Mouse (Mus musculus) adrenal gland, postnatal 25 days (tissue): ENCODE results near the gene Eef1g. TPM values are rescaled to one million over a fixed set of nuclear protein-coding genes. Genes with fewer than 3 reads are reported as not detected.
"Not testable (repeated sequence)": the region's sequence is repeated elsewhere in the genome, so short reads cannot be mapped to it uniquely, and the experiment has no call there.

ENCODE experiments used
- DNase-seq: peaks from one replicate; pipeline ENCODE4 v3.0.0; 2021; ENCODE audit warnings: mixed read lengths
- total RNA-seq: library from RNA; stranded (reverse); gene quantifications from 2 replicates; pipeline ENCODE4 v1.2.3, GENCODE M21; 2021

Gene Eef1g
- total RNA-seq, 1 experiment from 2014 or later, result 327 TPM

DNA sequence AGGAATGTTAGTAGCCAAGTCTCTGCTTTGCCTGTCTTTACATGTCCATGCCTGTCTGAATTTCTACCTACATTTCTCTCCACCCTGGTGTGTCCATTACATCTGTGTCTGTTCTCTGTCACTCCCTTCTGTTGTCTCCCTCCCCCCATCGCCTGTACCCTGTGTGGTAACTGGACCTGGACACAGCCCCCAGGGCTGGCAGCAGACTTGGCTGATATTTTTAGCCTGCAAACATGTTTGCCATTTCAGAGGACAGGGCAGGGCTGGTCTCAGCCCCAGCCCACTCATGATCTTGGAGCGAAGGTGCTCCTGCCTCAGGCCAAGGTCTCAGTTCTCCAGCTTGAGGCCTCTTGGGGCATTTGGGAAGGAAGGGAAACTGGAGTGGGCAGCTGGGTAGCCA is 21.0 kb downstream of the Eef1g start:
- no peak for DNase-seq

DNA sequence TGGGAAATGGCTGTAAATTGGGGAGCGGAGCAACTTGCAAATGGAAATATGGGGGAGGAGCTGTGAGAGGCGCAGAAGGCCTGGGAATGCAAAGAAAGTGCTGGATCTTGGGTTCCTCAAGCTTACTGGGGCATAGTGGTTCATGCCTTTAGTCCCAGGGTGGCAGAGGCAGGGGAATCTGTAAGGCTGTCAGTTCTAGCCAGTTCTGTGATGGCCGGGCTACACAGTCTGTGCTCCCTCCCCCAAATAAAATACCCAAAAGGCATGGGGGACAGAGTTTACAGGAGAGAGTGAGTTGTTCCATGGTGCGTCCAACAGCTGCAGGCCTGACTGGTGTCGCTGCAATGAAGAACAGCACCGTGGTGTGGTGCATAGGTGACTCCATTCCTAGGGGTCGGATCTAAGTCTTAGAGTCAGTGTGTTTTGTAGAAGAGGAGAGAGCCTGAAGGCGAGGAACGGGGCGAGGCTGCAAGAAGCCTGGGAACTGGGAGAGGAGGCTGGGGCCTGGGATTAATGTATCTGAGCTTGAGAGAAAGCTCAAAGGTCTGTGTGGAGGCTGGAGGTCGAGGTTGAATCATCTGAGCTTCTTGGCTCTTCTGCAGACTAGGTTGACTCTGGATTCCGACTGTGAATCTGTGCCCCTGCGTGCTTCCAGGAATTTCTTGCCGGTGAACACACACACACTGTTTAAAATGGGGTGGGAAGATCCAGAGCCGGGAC is 21.7 kb downstream of the Eef1g start:
- DNase-seq, result peak; percentile 12

GRCm38 (mm10) chr19:8989066-8989566 is 22.3 kb downstream of the Eef1g start, which contains the start of gene Ahnak:
Gene Ahnak (plus strand): TSS chr19:8989284.
- peak; percentile 89 for DNase-seq

- peak; percentile 90 for DNase-seq
Observed at GRCm38 (mm10) chr19:8989567-8990431, 23.0 kb downstream of the Eef1g start.

DNA sequence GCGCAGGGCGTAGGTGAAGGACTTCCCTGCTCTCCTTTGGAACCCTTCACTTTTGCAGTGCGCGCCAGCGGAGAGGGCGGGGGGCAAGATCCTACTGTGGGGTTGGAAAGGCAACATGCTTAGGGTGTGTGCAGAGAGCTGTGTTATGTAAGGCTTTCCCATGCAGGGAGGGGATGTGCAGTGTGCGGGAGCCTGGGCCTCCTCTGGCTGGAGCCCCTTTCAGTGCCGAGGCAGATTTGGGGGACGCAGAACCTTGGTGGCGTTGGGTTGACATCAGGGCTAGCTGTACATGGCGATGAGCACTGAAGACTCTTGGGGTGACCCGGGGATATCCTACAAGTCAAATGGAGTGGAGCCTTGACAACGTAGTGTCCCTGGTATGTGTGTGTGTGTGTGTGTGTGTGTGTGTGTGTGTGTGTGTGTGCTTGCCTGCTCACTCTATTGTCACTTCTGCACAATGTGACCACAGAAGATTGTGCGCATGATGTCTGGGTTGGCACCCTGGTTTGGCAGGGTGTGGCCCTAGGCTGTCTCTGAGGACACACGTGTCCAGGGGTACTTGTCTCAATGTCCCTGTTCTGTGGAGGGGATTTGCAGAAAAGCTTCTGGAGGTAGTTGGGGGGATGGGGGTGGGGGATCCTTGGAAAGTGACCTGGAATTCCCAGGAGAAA is 23.7 kb downstream of the Eef1g start:
- DNase-seq, result no peak

GRCm38 (mm10) chr19:8991245-8991870 is 24.5 kb downstream of the Eef1g start:
- no peak for DNase-seq

- peak; percentile 40 for DNase-seq
Observed at GRCm38 (mm10) chr19:8991871-8992735, 25.3 kb downstream of the Eef1g start.

- peak; percentile 82 for DNase-seq
Observed at GRCm38 (mm10) chr19:8992769-8993624, 26.2 kb downstream of the Eef1g start.

GRCm38 (mm10) chr19:8993625-8993912 is 26.7 kb downstream of the Eef1g start:
- no peak for DNase-seq

DNA sequence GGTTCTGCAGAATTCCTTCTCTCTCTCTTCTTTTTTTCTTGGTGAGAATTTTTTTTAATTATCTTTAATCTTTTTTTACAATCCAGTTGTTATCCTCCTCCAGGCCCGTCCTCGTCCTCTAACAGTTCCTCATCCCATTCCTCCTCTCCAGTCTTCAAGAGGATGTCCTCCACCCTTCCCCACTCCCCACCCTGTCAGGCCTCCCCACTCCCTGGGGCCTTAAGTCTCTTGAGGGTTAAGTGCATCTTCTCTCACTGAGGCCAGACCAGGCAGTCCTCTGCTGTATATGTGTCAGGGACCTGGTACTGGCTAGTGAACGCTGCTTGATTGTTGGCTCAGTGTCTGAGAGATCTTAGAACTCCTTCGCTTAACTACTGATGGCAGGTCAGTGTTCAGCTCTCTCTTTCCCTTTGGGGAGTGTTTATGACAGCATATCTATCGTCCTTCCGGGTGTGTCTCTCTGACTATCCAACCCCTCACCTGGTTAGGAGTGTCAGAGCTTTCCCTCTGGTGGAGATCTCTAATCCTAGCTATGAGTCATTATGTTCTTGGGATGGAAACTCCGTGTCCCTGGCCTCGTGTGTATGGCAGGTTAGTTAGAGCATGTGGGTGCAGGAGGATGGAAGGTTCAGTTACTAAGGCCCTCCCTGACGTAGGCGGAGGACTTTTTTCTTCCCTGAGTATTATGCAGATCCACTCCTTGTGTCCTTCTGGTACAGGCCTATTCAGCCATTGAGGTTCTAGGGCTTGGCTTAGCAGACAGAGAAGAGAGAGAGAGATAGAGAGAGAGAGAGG is 28.2 kb downstream of the Eef1g start:
- no peak for DNase-seq

DNA sequence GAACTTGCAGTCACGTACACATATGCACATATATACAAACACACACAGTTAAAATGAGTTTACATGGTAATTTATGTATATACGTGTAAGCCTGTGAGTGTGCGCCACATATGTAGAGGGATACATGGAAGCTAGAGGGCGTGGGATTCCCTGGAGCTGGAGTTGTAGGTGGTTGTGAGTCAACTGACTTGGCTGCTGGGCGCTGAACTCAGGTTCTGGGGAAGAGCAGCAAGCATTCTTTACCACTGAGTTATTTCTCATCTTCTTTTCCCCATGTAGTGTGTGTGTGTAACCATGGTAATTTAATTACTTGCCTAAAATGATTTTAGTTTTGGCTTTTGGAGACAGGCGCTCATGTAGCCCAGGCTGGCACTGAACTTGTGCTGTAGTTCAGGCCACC is 29.8 kb downstream of the Eef1g start:
- DNase-seq, result no peak

DNA sequence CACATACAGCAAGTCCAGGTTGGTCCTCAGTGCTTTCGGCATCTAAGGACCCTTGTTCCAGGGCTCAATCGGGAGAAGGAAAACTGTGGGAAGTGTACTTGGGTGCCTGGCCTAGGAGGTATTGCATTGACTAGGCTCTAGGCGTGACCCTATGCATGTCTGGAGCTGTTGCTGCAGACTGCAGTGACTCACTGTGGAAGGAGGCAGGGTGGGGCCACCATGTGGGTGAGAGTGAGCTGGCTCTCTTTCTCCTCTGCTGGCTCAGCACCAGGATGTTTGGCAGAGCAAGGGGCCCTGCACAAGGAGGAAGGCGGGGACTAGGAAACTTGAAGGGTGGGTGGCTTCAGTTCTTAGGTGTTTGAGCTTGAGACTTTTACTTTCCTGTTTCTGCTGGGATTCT is 30.7 kb downstream of the Eef1g start:
- DNase-seq, result peak; percentile 83

- DNase-seq, result no peak
Observed at GRCm38 (mm10) chr19:8998546-8998945, 31.7 kb downstream of the Eef1g start.

- no peak for DNase-seq
Observed at GRCm38 (mm10) chr19:8999223-8999622, 32.4 kb downstream of the Eef1g start.

GRCm38 (mm10) chr19:9006915-9007314 is 40.1 kb downstream of the Eef1g start:
- not testable (repeated sequence) for DNase-seq

DNA sequence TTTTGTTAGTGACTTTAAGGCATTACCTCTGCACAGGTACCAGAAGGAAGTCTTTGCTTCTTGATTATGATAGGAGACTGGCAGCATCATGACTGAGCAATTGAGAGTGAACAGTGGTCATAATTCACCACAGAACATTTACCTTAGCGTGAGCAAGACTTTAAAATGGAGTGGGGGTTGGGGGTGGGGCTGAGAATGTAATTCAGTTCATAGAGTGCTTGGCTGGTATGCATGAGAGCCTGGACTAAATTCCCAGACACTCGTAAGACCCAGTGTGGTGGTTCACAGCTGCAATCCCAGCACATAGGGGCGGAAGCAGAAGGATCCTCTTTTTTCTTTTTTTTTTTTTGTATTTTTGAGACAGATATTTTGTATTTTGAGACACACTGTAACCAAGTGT is 52.5 kb downstream of the Eef1g start:
- DNase-seq, result no peak

DNA sequence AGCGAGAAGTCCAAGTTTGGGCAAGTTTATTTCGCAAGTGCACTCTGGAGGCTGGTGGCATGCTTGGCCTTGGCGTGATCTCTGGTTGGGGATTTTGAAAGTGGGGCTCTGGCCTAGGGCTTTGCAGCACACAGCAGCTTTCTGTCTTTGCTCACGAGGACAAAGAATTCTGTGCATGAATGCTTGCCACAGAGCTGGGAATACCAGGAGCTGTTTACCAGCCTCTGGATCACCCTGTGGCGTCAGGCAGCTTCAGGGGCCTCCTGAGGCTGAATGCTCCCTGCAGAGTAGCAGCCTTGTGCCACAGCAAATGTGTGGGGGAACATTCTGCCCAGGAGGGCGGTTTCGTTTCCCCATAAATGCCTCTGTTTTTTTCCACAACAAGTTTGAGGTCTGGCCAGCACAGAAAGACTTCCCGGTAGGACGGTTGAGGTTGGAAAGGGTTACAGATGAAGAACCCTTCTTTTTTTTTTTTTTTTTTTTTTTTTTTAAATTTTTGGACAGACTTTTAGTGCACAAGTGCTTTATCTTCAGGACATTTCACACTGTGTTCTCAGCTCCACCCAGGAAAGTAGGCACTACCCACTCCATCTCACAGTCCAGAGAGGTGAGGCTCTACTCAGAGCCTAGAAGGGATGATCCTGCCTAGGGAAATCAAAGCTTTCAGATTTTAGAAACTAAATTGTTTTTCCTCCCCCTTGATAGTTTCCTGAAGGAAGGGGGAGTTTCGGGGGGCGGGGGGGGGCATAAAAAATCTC is 56.4 kb downstream of the Eef1g start:
- peak; percentile 45 for DNase-seq

DNA sequence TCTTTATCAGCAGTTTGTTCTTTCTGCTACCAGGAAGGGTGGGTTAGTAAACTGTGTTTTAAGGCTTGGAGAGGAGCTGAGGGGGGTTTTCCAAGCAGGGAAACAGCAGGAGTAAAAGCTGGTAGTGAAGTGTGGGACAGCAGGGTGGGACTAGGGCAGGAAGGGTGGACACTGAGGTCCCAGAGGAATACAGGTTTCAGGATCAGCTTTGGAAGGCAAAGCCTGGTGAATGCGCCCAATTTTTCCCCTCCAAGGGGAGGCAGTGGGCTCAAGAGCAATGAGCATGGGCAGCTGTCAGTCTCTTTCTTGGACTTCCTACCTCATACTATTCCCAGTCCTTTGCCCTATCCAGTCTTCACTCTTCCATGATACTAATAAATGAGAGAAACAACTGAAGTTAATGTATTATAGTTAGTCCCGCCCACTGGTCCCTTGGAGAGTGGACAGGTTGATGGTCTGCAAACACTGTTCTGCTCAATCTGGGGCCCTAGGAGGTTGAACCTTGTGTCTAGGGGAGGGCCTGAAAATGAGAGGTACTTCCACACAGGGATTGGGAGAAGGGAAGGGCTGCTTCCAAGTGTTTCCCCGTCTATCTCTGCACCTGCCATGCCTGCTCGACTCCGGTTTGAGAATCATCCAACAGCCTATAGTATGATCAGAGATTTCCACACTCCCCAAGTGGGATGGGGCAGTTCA is 58.9 kb downstream of the Eef1g start:
- no peak for DNase-seq
